Mouse (Mus musculus) retina, embryonic 14.5 days (tissue): ENCODE data around the gene 4933424G06Rik.

Source experiments
- DNase-seq: peaks from one replicate; pipeline ENCODE4 v3.0.0-alpha.2; 2015; ENCODE audit warnings: low spot score

Gene 4933424G06Rik

DNA sequence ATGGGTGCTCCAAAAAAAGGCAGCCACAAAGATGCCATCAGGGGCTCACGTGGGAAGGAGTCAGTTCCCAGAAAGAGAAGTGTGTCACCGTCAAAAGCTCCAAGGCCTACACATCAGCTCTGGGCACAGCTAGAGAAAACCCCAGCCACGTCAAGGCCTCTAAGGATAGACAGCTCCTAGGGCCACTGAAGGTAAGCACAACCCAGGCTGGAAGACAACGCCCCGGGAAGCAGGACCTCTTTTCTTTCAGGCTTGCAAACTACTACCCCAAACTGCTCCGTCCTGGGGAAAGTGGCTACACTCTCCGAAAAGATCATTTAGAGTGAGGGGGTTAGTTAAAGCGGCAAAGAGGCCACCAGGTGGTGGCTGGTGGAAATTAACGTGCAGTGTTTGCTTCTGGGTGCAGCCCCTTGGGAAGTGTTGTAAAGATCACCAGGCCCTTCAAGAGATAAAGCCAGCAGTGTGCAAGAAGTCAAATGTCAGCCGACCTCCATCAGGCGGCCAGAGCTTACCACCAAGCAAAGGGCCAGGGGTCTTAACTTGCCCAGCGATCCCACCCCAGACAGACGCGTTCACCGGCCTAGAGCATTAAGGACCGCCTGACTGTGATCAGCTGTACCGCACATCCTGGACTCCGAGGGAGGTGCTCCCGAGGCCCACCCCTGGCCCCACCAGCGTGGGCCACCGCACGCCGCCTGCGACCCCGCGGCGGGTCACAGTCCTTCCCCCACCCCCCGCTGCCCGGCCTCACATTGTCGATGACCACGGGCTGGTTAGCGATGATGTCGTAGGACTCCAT is 695 bp upstream of the 4933424G06Rik start:
- DNase-seq = peak; percentile 56

DNA sequence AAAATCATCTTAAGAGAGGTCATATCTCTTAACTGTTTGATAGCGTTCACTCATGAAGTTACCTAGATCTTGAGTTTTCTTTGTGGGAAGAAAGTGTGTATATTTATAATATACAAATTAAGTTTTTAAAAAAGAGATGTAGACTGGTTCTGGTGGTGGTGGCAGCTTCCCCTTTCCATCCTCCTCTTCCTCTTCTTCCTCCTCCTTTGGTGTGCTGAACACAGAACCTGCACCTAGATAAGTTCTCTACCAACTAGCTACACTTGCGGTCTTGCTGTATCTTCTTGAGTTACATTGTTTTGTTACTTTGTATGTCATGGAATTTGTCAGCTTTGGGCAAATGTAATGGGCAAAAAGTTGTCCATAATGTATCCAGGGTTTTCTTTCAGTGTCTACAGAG is 1.2 kb downstream of the 4933424G06Rik start:
- DNase-seq = no peak

DNA sequence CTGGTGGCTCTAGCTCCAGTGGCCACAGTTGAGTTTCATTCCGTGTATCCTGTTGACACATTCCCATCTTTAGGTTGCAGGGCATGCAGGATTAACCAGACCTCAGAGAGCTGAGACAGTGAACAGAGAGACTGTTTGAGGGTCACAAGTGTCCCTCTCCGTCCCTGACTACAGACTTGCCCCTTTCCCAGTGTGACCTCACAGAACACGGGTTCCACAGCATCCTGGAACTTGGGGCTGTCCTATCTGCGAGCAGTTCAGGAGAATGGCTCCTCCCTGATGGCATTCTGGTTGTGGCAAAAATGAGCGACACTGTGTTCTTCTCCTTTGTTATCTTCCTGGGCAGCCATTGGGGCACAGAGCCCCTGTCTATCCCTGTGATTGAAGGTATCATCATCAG is 4.4 kb downstream of the 4933424G06Rik start, which contains the start of gene Actr1b:
TSS of gene Actr1b (minus strand) at position 112 of the 400 bp plus-strand sequence.
- no peak for DNase-seq

DNA sequence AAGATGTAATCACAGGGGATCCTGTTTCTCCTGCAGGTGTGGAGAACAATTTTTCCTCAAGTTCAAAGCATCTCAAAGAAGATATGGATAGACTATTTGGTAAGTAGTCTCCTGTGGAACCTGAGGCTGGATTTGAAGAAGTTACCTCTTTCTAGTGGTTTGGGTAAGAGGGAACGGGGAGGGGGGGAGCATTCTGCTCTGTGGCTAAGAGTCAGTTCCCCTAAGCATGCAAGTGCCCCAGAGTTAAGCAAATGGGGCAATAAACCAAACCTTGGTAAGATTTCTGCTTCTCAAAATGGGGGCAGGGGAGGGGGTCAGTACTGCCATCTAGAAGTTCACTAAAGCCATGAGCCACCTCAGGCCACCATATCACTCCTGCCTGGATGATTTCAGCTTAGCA is 8.8 kb downstream of the 4933424G06Rik start:
- DNase-seq = no peak

DNA sequence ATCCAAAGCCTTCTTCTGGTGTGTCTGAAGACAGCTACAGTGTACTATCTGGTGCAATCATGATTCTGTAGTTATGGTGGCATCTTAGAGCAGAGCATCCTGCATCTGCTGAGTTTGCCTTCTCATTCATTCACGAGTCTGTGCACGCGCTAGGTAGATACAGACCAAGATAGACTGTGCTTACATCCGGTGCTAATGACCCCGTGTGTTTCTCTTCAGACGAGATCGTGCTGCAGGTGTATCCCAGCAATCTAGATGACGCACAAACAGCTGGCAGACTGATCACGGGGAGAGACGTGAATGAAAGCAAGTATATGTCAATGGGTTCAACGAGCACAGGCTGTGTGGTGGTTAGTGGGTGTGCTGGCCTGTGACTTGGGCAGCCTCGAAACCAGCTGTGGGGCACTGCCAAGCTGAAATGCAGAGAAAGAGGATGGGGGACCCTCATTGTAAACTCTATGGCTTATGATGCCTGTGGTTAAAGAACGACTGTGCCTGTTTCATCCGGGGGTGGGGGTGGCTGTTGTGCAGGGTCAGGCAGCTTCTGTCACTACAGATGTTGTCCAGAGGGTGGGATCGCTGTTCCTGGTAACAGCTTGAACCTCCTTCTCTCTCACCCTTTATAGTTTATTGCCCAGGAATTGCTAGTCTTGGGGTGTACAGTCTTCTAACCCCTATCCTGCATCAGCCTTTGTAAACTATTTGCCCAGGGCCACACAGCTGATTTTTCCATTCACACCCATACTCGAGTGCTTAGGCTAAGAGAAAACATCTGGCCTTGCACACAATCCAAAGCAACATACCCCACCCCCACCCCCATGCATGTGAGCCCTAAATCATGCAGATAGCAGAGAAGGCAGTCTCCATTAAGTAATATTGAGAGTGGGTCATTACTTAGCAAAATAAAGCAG is 13.5 kb downstream of the 4933424G06Rik start:
- DNase-seq = no peak

DNA sequence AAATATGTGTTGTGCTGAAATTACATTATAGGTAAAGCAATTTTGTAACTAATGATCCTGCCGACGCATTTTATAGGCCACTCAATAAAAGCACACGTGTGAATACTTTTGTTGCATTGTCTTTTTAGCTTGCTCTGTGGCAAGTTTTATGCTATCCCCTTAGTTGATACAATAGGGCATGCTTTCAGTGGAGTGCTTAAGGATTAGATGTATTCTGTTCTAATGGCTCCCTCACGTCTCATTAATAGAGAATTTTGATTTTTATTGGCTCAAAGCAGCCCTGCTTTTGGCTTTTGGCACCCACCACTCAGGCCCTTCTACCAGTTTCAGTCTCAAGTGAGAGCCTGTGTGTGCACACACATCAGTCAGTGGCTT is 14.1 kb downstream of the 4933424G06Rik start:
- no peak for DNase-seq

DNA sequence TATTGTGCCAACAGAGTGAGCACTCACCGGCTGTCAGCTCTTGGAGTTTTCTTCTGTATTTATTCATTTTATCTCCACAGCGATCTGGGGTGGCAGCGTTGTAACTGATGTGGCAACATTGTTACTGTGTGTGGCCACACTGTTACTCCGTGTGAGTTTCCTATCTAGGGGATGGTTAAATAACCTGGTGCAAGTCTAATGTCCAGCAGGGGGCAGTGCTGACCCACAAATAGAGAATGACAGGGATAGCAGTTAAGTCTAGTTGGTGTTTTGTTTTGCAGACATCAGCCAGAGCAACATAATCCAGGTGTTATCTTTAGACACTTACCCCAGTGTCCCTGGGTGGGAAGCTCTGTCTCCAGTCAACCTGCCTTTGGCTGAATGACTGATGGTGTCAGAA is 27.4 kb downstream of the 4933424G06Rik start:
- DNase-seq = peak; percentile 95

DNA sequence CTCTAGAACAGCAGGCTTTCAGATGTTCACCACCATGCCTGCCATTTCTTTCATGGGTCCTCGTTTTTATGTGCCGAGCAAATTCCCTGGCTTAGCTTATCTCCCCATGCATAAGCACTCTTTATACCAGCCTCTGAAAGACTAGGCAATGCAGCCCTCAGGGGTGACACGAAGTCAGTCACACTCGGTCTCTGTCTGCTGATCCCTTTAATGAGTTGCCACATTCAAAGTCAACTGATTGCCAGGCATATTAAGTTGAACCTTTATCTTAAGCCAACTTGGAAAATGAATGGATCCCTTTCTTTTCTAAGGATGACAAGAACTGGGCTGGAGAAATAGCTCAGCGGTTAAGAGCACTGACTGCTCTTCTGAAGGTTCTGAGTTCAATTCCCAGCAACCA is 29.3 kb downstream of the 4933424G06Rik start:
- DNase-seq = no peak

DNA sequence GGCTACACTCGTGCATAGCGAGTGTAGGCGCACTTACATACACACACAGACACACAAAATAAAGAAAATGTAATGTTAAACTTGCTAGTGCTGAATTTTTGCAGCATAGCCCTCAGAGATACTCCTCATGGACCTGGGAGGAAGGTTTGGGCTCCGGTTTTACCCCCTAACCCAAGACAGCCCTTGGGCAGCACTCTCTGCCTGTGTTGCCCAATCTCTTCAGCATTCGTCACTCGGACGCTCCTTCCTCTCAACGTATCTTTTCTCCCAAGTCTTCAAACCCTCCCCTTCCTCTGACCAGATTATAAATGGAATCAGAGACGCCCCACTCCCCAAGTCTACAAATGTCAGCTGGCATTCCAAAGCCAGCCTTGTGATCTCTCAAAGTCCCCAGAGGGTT is 33.1 kb downstream of the 4933424G06Rik start:
- no peak for DNase-seq

DNA sequence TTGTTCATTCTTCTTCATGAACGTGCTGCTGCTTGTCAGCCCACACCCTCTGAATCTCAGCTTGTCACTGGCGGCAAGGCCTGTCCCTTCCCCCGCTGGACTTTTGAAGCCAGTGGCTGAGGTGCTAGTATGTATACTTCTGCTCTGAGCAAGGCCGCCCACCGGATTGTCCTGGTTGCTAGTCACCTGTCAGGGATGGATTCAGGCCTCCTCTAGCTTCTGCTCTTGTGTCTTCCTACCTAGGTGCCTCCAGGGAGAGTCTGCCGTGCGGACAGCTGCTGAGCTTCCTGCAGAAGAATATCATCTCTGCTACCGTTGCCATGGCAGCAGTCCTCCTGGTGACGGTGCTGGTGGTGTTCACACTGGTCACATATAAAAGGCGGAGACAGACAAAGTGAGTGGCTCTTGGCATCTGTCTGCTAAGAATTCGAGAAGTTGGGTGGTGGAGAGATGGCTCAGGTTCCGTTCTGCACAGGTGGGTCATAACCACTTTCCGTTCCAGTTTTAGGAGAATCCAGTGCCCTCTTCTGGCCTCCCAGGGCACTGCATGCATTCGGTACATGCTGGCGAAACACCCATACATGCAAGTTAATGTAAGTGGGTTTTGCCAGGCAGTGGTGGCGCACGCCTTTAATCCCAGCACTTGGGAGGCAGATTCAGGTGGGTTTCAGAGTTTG is 34.5 kb downstream of the 4933424G06Rik start:
- peak; percentile 80 for DNase-seq

DNA sequence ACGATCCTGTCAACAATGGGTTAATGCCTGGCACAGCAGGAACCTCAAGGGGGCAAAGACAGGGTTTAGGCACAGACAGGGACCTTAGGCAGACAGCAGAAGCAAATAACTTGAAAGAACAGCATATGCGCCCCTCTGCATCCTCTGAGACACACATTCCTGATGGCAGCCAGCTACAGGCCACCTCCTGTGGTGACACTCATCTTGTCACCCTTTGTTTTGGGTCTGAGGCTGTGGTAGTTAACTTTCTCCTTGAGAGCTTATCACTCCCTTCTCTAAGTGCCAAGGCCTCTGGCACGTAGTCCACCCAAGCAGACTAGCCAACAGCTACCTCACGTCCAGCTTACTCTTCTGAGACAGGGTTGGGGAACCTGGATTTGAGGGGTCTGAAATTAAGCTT is 35.7 kb downstream of the 4933424G06Rik start:
- no peak for DNase-seq

DNA sequence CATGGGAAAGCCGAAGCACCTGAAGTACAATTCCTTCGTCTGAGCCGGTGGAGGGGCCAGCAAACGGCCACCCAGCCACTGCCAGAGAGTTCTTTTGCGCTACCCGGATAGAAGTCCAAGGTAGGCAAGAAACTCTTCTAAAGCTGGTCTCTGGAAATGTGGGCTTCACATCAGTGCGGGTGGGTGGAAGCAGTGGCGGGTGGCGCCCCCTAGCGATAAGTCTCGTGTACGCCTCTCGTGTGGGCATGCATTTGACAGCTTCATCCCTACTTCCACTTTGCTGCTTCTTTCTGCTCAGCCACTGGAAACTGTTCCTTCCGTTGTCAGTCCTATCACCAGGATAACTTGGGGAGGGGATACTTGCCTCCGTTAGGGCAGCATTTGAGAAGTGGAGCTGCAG is 36.5 kb downstream of the 4933424G06Rik start:
- DNase-seq = peak; percentile 71

DNA sequence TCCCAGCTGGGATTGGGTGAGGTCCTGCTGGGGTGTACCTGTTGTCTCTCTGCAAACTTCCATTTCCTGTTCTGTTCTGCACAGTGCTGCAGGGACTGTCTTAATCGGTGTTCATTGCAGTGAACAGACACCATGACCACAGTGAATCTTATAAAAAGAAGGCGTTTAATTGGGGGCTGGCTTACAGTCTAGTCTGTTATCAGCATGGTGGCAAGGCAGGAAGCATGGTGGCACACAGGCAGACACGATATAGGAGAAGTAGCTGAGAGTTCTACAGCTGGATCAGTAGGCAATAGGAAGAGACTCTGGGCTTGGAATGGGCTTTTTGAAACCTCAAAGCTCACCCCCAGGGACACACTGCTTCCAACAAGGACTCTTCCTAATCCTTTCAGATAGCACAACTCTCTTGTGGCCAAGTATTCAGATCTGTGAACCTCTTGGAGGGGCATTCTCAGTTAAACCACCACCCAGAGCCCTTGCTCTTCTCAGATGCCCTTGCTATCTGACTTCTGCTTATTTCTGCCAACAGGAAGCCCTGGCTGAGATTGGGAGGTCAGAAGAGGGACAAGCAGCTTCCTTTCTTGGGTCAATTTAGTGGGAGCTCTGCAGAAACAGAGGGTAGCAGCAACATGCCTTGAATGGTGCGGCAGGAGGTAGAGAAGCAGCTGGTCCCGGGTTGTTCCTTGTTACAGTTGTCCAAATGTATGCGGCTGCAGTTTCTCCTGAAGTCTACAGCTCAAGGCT is 44.2 kb downstream of the 4933424G06Rik start:
- no peak for DNase-seq

DNA sequence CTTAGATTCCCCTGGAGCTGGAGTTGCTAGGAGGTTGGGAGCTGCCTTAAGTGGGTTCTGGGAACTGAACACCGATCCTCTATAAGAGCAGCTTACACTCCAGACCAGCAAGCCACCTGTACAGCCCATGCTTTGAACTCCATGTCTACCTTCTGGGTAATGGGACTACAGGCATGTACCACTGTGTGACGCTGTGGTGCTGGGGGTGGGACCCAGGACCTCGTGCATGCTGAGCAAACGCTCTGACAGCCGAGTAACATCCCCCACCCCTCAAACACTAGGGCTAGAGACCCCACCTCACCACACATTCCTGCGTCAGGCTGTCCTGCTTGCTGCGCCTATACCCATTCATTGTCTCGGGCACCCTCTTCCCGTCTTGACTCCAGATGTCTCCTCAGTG is 48.6 kb downstream of the 4933424G06Rik start:
- no peak for DNase-seq

DNA sequence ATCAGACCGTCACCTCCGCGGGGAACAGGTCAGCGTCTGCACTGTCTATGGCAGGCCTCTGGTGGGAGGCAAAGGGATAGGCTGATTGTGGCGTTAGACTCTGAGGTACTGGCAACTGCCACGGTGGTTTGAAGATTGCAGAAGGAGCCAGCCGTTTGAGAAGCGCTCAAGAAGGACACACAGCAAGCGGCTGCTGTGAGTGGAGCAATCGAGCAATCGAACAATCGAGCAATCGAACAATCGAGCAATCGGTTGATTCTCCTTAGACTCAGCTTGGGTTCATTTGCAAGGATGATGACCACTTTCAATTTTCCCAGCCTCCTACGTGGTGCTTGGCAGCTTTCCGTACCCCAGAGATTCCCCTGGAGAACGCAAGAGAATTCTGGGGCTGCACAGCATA is 49.1 kb downstream of the 4933424G06Rik start:
- no peak for DNase-seq

DNA sequence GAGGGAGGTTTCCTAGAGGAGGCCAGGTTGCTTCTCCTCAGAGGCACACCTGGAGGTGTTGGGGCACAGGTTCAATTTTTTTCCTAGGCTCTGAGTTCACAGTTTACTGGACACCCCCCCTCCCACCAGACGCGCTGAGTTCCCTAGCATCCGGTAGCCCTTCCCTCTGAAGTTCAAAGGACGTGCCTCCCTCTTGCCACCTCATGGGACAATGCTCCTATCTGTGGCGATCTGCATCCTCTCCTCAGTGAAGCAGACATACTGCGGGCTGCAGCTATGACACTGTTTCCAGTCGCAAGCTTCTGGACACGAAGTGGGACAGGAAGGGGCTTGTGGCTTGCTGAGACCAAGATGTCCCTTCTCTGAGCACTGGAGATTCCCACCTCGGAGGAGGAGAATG is 50.5 kb downstream of the 4933424G06Rik start:
- DNase-seq = no peak

DNA sequence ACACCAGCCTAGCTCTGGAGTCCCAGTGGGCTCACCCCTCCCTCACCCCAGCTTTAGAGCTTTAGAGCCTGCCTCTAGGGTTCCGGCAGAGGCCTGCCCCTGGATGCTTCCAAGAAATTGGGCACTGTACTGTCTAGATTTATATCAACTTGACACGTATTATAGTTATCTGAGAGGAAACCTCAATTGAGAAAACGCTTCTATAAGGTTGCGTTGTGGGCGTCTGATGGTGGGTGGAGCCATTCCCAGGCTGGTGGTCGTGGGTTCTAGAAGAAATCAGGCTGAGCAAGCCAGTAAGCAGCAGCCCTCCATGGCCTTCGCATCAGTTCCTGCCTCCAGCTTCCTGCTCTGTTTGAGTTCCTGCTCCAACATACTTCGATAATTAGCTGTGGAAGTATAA is 51.1 kb downstream of the 4933424G06Rik start:
- no peak for DNase-seq

DNA sequence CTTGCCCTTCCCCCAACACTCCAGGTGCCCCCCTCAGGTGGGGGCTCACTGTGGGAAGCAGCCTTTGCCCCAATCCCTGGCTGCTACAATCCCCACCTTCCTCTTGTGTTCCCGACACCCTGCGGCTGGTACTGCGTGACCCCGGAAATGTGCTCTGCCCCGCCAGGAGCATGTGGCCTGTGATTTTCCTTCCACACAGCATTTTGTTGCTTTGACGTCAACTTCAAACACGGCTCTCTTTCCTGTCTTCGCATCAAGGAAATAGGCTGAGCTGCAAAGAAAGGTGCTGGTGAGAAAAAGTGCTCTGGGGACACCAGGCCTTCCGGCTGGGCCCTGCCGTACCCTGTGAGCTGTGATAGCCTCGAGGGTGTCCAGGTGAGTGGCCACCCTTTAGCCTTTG is 51.6 kb downstream of the 4933424G06Rik start, which contains the start of gene Zap70:
TSS of gene Zap70 (plus strand) at position 231 of the 400 bp plus-strand sequence.
- no peak for DNase-seq

DNA sequence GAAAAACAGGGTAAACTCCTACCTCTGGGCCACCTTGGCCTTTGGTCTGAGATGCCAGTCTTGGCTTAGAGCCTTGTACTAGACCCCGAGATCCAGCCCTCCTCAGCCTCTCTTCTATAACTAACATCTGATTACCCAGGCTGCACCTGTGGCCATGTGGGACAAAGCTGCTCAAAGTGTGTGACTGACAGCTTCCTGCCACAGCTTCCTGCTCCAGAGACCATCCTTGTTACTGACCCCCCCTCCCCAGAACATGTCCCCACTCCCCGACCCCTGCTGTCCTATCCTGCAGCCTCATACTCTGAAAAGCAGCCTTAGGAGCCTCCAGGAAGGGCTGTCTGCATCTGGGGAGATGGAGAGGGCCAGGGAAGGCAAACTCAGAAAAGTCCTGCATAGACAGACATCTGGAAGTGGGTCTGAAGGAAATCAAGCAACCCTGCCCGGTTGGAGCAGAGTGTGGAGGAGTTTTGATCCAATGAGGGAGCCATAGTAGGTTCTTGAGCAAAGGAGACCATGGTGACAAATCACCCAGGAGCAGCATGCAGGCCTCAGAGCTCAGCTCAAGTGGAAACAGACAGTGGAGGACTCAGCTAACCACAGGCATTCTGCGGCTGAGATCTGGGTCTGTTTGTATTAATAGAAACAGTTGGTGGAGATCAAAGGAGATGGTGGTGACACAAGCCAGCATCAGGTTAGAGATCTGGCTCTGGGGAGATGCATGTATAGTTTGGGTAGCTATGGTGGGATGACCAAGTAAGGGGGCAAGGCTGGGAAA is 56.7 kb downstream of the 4933424G06Rik start:
- DNase-seq = no peak

DNA sequence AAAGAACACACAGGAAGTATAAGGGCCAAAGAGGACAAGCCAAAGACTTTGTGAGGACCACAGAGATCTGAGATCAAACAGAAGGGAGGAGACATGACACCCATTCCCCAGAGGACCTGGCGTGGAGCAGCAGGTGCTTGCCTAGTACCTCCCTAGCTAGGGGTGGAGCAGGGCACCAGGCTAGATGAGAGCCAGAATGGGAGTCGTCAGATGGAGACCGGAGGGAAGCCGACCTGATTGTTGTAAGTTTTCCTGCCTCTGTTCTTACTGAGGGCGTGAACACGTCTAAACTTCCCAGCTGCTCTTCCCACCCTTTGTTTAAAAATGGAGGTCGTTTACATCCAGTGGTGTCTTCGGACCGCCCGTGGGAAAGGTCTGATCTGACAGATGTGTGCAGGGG is 57.4 kb downstream of the 4933424G06Rik start:
- DNase-seq = no peak

DNA sequence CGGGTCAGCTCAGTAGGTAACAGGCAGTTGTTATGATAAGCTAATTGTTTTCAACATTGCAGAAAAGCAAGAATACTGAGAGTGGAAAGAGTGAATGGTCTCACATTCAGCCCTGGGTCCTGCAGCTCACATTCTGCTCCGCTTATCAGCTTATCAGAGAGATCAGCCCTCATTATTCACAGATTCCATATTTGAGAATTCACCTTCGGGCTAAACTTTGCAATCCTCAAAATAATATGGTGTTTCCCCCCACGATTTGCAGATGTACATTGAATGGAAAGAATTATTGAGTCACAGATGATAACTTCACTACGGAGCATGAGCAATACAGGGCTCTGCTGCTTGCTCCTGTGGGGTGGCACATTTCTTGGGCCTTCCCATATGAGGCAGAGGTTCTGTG is 58.8 kb downstream of the 4933424G06Rik start:
- DNase-seq = no peak
